ENCODE assay signal across 8 mouse cellular contexts in genomic region chr14:30459891-30460523, GRCm38 (mm10). TPM values are rescaled to one million over a fixed set of nuclear protein-coding genes. Genes with fewer than 3 reads are reported as not detected.
A peak's percentile ranks its signal among the peaks of the same experiment; 100 is the strongest.
DNase-seq lines count a peak whose midpoint lies in the region; ATAC-seq and TF ChIP-seq lines count a peak whose summit lies in the region.

No protein-coding gene starts in this region.

- no peak for ATAC-seq in embryonic facial prominence, embryonic 11.5 days (replicated peaks; ENCODE audit: insufficient number of reproducible peaks, low FRiP score, low TSS enrichment, low read depth)
- peak; percentile 76; the same call in 1 of the 2 replicates for ATAC-seq in kidney, embryonic 16.5 days (ENCODE audit: low FRiP score, low TSS enrichment)
- peak; percentile 70; the same call in 1 of the 2 replicates for ATAC-seq in stomach, postnatal 0 days (ENCODE audit: low FRiP score, low TSS enrichment)

- H3K4me1 ChIP-seq in embryonic facial prominence, embryonic 11.5 days (ENCODE audit: control insufficient read depth, insufficient read depth, low read length) = no peaks in the 10 kb centered on the region
- 0 out of 2 replicates have a peak, but pooled peaks cover 11% of the 10 kb centered on the region for H3K4me1 ChIP-seq in kidney, embryonic 16.5 days (ENCODE audit: insufficient read depth, low read length)
- no peaks in the 10 kb centered on the region for H3K4me1 ChIP-seq in stomach, postnatal 0 days (replicated peaks; ENCODE audit: control insufficient read depth, insufficient read depth)

- H3K4me2 ChIP-seq in embryonic facial prominence, embryonic 11.5 days (ENCODE audit: low read depth, low read length) = no peak overlapping the region
- peak overlapping the region; percentile 3; the same call in 1 of the 2 replicates for H3K4me2 ChIP-seq in kidney, embryonic 16.5 days (replicated peaks; ENCODE audit: low read depth, low read length)
- H3K4me2 ChIP-seq in stomach, postnatal 0 days (replicated peaks; ENCODE audit: low read depth) = no peak overlapping the region

- H3K27me3 ChIP-seq in C2C12 (ENCODE audit: control insufficient read depth, insufficient read depth, insufficient read length) = peaks cover 18% of the 10 kb centered on the region
- H3K27me3 ChIP-seq in embryonic facial prominence, embryonic 11.5 days (ENCODE audit: control insufficient read depth, insufficient read depth, low read length) = no peaks in the 10 kb centered on the region
- no peaks in the 10 kb centered on the region for H3K27me3 ChIP-seq in kidney, embryonic 16.5 days (ENCODE audit: insufficient read depth, low read length)
- H3K27me3 ChIP-seq in stomach, postnatal 0 days (ENCODE audit: control insufficient read depth, insufficient read depth, low read length) = no peaks in the 10 kb centered on the region

- H3K9me3 ChIP-seq in embryonic facial prominence, embryonic 11.5 days (replicated peaks; ENCODE audit: control insufficient read depth, low read length) = no peaks in the 10 kb centered on the region
- no peaks in the 10 kb centered on the region for H3K9me3 ChIP-seq in kidney, embryonic 16.5 days (ENCODE audit: low read length)
- no peaks in the 10 kb centered on the region for H3K9me3 ChIP-seq in stomach, postnatal 0 days (ENCODE audit: control insufficient read depth, low read length)

- no peaks in the 10 kb centered on the region for H3K79me2 ChIP-seq in C2C12 (ENCODE audit: control insufficient read depth, insufficient read depth)

- 6% methylated on average over 14 of the region's 14 CpGs for WGBS in embryonic facial prominence, embryonic 11.5 days
- WGBS in kidney, embryonic 16.5 days = 3% methylated on average over 14 of the region's 14 CpGs
- WGBS in stomach, postnatal 0 days = 5% methylated on average over 14 of the region's 14 CpGs

- peak; percentile 82 for TF ChIP-seq CTCF in C2C12 (IDR thresholded peaks at IDR 0.05; ENCODE audit: control insufficient read depth, insufficient read depth, insufficient read length)
- peak; percentile 93 for TF ChIP-seq CTCF in stomach, postnatal 0 days (IDR thresholded peaks at IDR 0.05; ENCODE audit: low read depth)

- H3ac ChIP-seq in C2C12 (ENCODE audit: control insufficient read depth, insufficient read length, low read depth) = no peak overlapping the region

- no peaks in the 10 kb centered on the region for H3K36me3 ChIP-seq in C2C12 (ENCODE audit: control insufficient read depth, insufficient read depth)
- H3K36me3 ChIP-seq in embryonic facial prominence, embryonic 11.5 days (replicated peaks; ENCODE audit: control insufficient read depth, insufficient read depth, low read depth, low read length) = no peaks in the 10 kb centered on the region
- no peaks in the 10 kb centered on the region for H3K36me3 ChIP-seq in kidney, embryonic 16.5 days (ENCODE audit: insufficient read depth, low read length)
- H3K36me3 ChIP-seq in stomach, postnatal 0 days (ENCODE audit: control insufficient read depth, insufficient read depth, low read length) = no peaks in the 10 kb centered on the region

- no peak overlapping the region for H3K27ac ChIP-seq in embryonic facial prominence, embryonic 11.5 days (replicated peaks; ENCODE audit: low read depth, low read length)
- H3K27ac ChIP-seq in kidney, embryonic 16.5 days (ENCODE audit: low read length) = no peak overlapping the region
- H3K27ac ChIP-seq in stomach, postnatal 0 days (replicated peaks) = no peak overlapping the region

- no peak overlapping the region for H3K9ac ChIP-seq in embryonic facial prominence, embryonic 11.5 days (replicated peaks; ENCODE audit: low read length)
- H3K9ac ChIP-seq in kidney, embryonic 16.5 days (replicated peaks; ENCODE audit: low read length) = no peak overlapping the region
- H3K9ac ChIP-seq in stomach, postnatal 0 days (ENCODE audit: low read length) = no peak overlapping the region

- H3K4me3 ChIP-seq in C2C12 (ENCODE audit: insufficient read depth, poor library complexity, severe bottlenecking) = no peak overlapping the region
- no peak overlapping the region for H3K4me3 ChIP-seq in embryonic facial prominence, embryonic 11.5 days (ENCODE audit: low read depth, low read length)
- no peak overlapping the region for H3K4me3 ChIP-seq in kidney, embryonic 16.5 days (ENCODE audit: low read length)
- H3K4me3 ChIP-seq in stomach, postnatal 0 days (ENCODE audit: low read depth, low read length) = no peak overlapping the region

- no peak for TF ChIP-seq EP300 in stomach, postnatal 0 days (optimal IDR thresholded peaks at IDR 0.05)

- no peaks in the 10 kb centered on the region for H3K79me3 ChIP-seq in C2C12 (ENCODE audit: low read depth)

- peak; percentile 78 for DNase-seq in adrenal gland, postnatal 25 days
- peak; percentile 88 for DNase-seq in embryonic facial prominence, embryonic 11.5 days (ENCODE audit: low spot score)
- DNase-seq in heart, adult 8-10 months (ENCODE audit: low spot score) = peak; percentile 80
- DNase-seq in liver = peak; percentile 66
- peak; percentile 51 to 72 for DNase-seq in natural killer cell, adult 2 months (ENCODE audit: low spot score in 2 of 2)
- DNase-seq in stomach, postnatal 0 days (ENCODE audit: low spot score) = peak; percentile 72

TF ChIP-seq in C2C12, 6 proteins besides CTCF, POLR2A, EP300 and RAD21:
- TF ChIP-seq MYOG (IDR thresholded peaks at IDR 0.05; ENCODE audit: control insufficient read depth, extremely low read depth, insufficient read length) (no peak), FOSL1 (IDR thresholded peaks at IDR 0.05; ENCODE audit: insufficient read depth, low read length, poor library complexity, severe bottlenecking) (no peak), MYOD1 (IDR thresholded peaks at IDR 0.05; ENCODE audit: control insufficient read depth, insufficient read length, low read depth) (no peak), CEBPB (IDR thresholded peaks at IDR 0.05; ENCODE audit: low read depth) (no peak), MAX (IDR thresholded peaks at IDR 0.05) (no peak), USF1 (IDR thresholded peaks at IDR 0.05; ENCODE audit: low read depth) (no peak)

RNA-seq across cellular contexts. Expression of gene Dcp1a, which starts 19.3 kb away (rescaled TPM):
- polyA plus RNA-seq in C2C12 (2012; fragmentation: generic; extraction: Trizol) = 7.7 TPM
- 30.3 TPM in 2 replicates for total RNA-seq in adrenal gland, postnatal 25 days (2021)
- 30.8 and 34.8 TPM in 2 replicates for polyA plus RNA-seq in embryonic facial prominence, embryonic 11.5 days (2014; fragmentation: Nextera tagmentation; extraction: Ambion mirVana)
- total RNA-seq in heart, adult 8-10 months (2022) = 10 to 100 TPM in 2 of 4 experiments, 1 to 10 TPM in 2; 9.0 to 11.3 (median 10.5) TPM
- polyA plus RNA-seq in kidney, embryonic 16.5 days (2015; fragmentation: Nextera tagmentation; extraction: Ambion mirVana) = 28.3 and 32.1 TPM in 2 replicates
- polyA plus RNA-seq in stomach, postnatal 0 days (2015; fragmentation: Nextera tagmentation; extraction: Ambion mirVana) = 5.2 and 6.7 TPM in 2 replicates

RNA-seq across cellular contexts. Expression of gene Cacna1d, which starts 31.2 kb away (rescaled TPM):
- not detected for polyA plus RNA-seq in C2C12 (2012; fragmentation: generic; extraction: Trizol)
- 13.5 and 17.1 TPM in 2 replicates for total RNA-seq in adrenal gland, postnatal 25 days (2021)
- 0.88 and 2.2 TPM in 2 replicates for polyA plus RNA-seq in embryonic facial prominence, embryonic 11.5 days (2014; fragmentation: Nextera tagmentation; extraction: Ambion mirVana)
- total RNA-seq in heart, adult 8-10 months (2022) = 1 to 10 TPM; 1.9 to 2.8 (median 2.4) TPM
- 3.0 and 3.3 TPM in 2 replicates for polyA plus RNA-seq in kidney, embryonic 16.5 days (2015; fragmentation: Nextera tagmentation; extraction: Ambion mirVana)
- polyA plus RNA-seq in stomach, postnatal 0 days (2015; fragmentation: Nextera tagmentation; extraction: Ambion mirVana) = 2.2 TPM in 2 replicates
